Mouse (Mus musculus) CH12.LX (cell line): ENCODE data around the gene Sbsn.

Experiments
- CTCF ChIP-seq, 2 experiments: IDR thresholded peaks in 1 of 2; conservative IDR thresholded peaks in 1 of 2; 2 replicates each; pipeline ENCODE4 v1.5.1; 2011 to 2012; ENCODE audit warnings: low read depth in 2 of 2, low read length in 2 of 2, improper control_type of control experiment in 1 of 2, inconsistent platforms in 1 of 2, mild to moderate bottlenecking in 1 of 2, moderate library complexity in 1 of 2
- E2F4 ChIP-seq: IDR thresholded peaks from 2 replicates; pipeline ENCODE4 v1.6.1; 2011; ENCODE audit warnings: low read depth, low read length, improper control_type of control experiment; ENCODE audit not compliant: insufficient replicate concordance
- ZC3H11A ChIP-seq: IDR thresholded peaks from 2 replicates; pipeline ENCODE4 v1.6.1; 2012; ENCODE audit warnings: low read depth, mild to moderate bottlenecking, inconsistent platforms, low read length, improper control_type of control experiment

DNA sequence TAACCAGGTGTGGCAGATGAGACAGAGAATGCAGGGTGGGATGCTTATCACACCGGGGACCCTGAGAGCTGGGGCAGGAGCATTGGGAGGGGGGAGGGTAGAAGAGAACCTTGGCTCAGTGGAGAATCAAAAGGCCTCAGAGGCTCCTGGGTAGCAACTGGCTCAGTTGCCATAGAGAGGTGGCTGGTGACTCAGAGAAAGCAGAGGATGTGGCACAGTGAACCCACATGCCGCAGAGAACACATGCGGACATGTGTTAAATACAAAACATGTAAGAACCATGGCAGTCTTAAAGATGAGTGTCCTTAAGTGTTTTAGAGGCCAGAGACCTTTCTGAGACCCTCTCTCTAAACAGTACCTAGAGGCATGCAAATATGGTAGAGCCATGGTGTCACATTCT is 15.1 kb upstream of the Sbsn start:
- TF ChIP-seq ZC3H11A = no peak
- no peak for TF ChIP-seq CTCF (conservative IDR thresholded peaks at IDR 0.05 in 1 of 2, IDR thresholded peaks at IDR 0.05 in 1 of 2; ENCODE audit: low read depth in 2 of 2, low read length in 2 of 2)
- no peak for TF ChIP-seq E2F4
